Mouse (Mus musculus) forebrain, embryonic 15.5 days (tissue): ENCODE measurements at regions not wholly inside any gene's neighbourhood (a gene's known extent, or its start where the extent isn't known, plus 50 kb on each side); places are given as distances from the start of the nearest gene placed in this dataset.

Experiments used
- ATAC-seq: fragments of 200-750 bp; cut with Nextera tagmentation; replicated peaks from 2 replicates; pipeline ENCODE4 v1.8.0; 2017; ENCODE audit warnings: mild to moderate bottlenecking, moderate TSS enrichment, moderate library complexity
- H3K27ac ChIP-seq: fragments of 300-500 bp; sonication (generic); replicated peaks from 2 replicates; pipeline ENCODE4 v1.5.1; 2015; ENCODE audit warnings: mild to moderate bottlenecking, inconsistent platforms
- H3K27me3 ChIP-seq: fragments of 300-500 bp; sonication (generic); 2 replicates; pipeline ENCODE4 v1.6.1; 2015; ENCODE audit warnings: inconsistent platforms
- H3K36me3 ChIP-seq: fragments of 300-500 bp; sonication (generic); 2 replicates; pipeline ENCODE4 v1.6.1; 2015; ENCODE audit warnings: mild to moderate bottlenecking, inconsistent platforms
- H3K4me1 ChIP-seq: fragments of 300-500 bp; sonication (generic); 2 replicates; pipeline ENCODE4 v1.6.1; 2015; ENCODE audit warnings: inconsistent platforms
- H3K4me2 ChIP-seq: fragments of 300-500 bp; sonication (generic); replicated peaks from 2 replicates; pipeline ENCODE4 v1.6.1; 2015; ENCODE audit warnings: mild to moderate bottlenecking, inconsistent platforms
- H3K4me3 ChIP-seq: fragments of 300-500 bp; sonication (generic); 2 replicates; pipeline ENCODE4 v1.5.1; 2015; ENCODE audit warnings: mild to moderate bottlenecking, inconsistent platforms
- H3K9ac ChIP-seq: fragments of 300-500 bp; sonication (generic); replicated peaks from 2 replicates; pipeline ENCODE4 v1.6.1; 2015; ENCODE audit warnings: mild to moderate bottlenecking, inconsistent platforms
- H3K9me3 ChIP-seq: fragments of 300-500 bp; sonication (generic); 2 replicates; pipeline ENCODE4 v1.6.1; 2016; ENCODE audit warnings: inconsistent platforms
- WGBS: fragments of 180-500 bp; shearing (Covaris S2); methylation state at CpG from one replicate; pipeline ENCODE4 v1.1.7; 2015; ENCODE audit warnings: mixed read lengths; 5-methylcytosine and 5-hydroxymethylcytosine counted together

DNA sequence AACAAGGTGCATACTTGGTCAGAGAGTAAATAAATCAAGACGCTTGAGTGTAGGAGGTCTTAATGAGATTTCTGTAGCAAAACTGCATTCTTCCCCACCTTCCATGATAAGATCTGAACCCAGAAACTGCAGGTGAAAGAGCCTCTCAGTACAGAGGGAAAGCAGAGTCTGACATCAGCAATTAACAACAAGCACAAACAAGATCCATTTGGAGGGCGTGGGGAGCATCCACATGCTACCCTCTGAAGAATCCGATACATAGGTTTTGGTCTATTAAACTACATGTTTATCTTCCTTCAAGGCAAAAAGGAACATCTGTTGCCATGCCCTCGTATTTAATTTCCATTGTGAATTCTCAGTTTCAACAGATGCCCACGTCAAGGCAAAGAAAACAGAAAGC lies 124.2 kb downstream of the S1pr1 start:
- no peak for ATAC-seq
- Histone ChIP-seq H3K9me3 (no peaks in the 10 kb centered on the region), H3K9ac (no peak overlapping the region), H3K27me3 (no peaks in the 10 kb centered on the region), H3K36me3 (no peaks in the 10 kb centered on the region), H3K27ac (no peak overlapping the region), H3K4me2 (no peak overlapping the region), H3K4me3 (no peak overlapping the region), H3K4me1 (no peaks in the 10 kb centered on the region)
- WGBS, result 76% methylated on average over 5 of the region's 5 CpGs

DNA sequence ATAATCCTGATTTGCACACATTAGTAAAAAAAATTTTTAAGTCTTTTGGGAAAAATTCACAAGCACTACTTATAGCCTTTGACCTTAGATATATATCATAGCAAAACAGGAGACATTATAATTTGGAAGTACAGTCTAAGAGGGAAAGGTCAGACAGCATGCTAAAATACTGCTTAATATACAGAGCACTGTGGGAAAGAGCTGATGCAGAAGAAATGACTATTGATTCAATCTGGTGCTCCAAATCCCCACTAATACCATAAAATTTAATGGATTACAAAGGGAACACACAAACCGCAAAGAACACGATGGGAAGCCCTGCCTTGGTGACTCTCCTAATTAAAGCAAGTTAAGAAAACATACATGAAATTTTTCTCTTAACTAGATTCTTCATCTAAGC lies 126.3 kb downstream of the S1pr1 start:
- H3K4me2 ChIP-seq, result no peak overlapping the region
- WGBS, result 77% methylated on average over 2 of the region's 2 CpGs
- ATAC-seq, result no peak

DNA sequence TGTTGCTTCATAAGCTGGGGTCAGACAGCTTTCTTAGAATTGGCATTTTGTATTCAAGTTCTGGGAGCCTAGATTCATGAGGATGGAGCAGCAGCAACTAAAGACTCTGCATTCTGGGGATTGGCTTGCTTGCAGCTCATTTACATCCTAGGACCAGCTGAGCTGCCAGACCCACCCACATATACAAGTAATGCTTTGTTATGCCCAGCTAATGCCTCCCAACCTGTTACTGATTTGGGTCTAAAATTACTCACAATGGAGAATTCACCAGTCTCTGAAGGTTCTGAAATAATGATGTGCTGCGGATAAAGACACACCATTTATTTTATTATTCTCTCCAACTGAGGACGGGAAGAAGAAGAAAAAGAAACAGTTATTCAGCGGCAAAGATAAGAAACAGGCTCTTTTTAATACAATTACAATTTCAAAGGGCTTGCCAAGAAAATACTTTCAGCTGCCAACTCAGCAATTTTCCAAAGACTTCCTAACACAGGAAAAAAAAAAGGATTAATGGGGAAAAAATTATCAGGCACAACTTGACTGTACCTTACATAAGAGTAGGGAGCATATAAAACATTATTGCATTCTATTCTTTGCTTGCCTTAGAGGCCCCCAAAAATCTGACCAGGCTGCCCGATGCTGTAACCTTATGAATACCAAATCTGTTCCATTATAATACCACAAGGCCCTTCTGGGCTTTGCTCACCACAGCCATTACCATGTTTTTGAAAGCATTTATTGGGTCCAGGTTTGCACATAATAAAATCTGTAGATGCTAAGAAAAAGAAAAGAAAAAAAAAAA lies 134.5 kb downstream of the S1pr1 start:
- H3K27me3 ChIP-seq, result no peaks in the 10 kb centered on the region
- H3K27ac ChIP-seq, result peak overlapping the region; percentile 66
- no peaks in the 10 kb centered on the region for H3K36me3 ChIP-seq
- H3K4me1 ChIP-seq, result peaks cover 15% of the 10 kb centered on the region
- 10% methylated on average over 4 of the region's 4 CpGs for WGBS
- no peak overlapping the region for H3K4me2 ChIP-seq
- peak; percentile 99 for ATAC-seq
- H3K9me3 ChIP-seq, result no peaks in the 10 kb centered on the region
- H3K9ac ChIP-seq, result no peak overlapping the region
- H3K4me3 ChIP-seq, result no peak overlapping the region

More for the DNA sequence above, 126.3 kb downstream of the S1pr1 start:
- Histone ChIP-seq H3K36me3 (no peaks in the 10 kb centered on the region), H3K27me3 (no peaks in the 10 kb centered on the region), H3K4me3 (no peak overlapping the region), H3K4me1 (no peaks in the 10 kb centered on the region), H3K9me3 (no peaks in the 10 kb centered on the region), H3K9ac (no peak overlapping the region), H3K27ac (no peak overlapping the region)

DNA sequence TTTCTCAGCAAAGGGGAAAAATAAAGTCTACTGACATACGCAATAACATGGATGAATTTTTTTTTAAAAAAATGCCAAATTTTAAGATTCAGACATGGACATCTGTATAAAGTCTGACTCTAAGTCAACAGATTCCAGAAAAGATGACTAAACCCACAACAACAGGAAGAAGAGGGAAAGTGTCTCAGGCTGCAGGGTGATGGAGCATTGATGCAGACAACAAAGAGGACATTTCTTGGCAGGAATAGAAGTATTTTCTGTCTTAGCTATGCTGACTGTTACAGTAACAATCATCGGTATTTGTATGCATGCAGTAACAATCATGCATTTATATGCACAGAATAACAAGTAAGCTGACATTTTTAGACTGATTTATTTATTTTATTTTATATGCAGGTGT lies 139.5 kb downstream of the S1pr1 start:
- no peaks in the 10 kb centered on the region for H3K9me3 ChIP-seq
- ATAC-seq, result no peak
- no peak overlapping the region for H3K4me2 ChIP-seq
- H3K4me1 ChIP-seq, result peaks cover 8% of the 10 kb centered on the region
- no peaks in the 10 kb centered on the region for H3K27me3 ChIP-seq
- WGBS, result 90% methylated on average over 2 of the region's 2 CpGs
- H3K4me3 ChIP-seq, result no peak overlapping the region
- H3K36me3 ChIP-seq, result no peaks in the 10 kb centered on the region
- no peak overlapping the region for H3K9ac ChIP-seq
- H3K27ac ChIP-seq, result no peak overlapping the region

DNA sequence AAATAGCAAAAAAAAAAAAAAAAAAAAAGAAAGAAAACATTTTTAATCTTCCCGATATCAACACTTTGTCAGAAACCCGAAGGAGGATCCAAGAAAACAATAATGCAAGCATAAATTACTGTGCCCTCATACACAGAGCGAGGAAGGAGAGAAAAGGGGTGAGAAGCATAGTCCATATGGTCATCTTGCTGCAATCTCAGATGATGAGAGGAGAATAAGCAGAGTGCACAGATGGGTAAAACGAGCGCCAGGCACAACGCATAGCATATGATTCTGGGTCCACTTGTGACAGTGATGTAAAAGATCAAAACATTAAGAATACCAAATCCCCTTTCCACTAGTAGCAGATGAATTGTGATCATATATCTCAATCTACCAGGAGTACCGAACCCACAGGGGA lies 152.1 kb downstream of the S1pr1 start:
- WGBS, result 57% methylated on average over 7 of the region's 7 CpGs
- no peak overlapping the region for H3K4me2 ChIP-seq
- no peaks in the 10 kb centered on the region for H3K9me3 ChIP-seq
- H3K36me3 ChIP-seq, result no peaks in the 10 kb centered on the region
- H3K27ac ChIP-seq, result peak overlapping the region; percentile 37; the same call in 1 of the 2 replicates
- no peak overlapping the region for H3K9ac ChIP-seq
- ATAC-seq, result peak; percentile 92
- no peaks in the 10 kb centered on the region for H3K4me1 ChIP-seq
- no peaks in the 10 kb centered on the region for H3K27me3 ChIP-seq
- H3K4me3 ChIP-seq, result no peak overlapping the region

DNA sequence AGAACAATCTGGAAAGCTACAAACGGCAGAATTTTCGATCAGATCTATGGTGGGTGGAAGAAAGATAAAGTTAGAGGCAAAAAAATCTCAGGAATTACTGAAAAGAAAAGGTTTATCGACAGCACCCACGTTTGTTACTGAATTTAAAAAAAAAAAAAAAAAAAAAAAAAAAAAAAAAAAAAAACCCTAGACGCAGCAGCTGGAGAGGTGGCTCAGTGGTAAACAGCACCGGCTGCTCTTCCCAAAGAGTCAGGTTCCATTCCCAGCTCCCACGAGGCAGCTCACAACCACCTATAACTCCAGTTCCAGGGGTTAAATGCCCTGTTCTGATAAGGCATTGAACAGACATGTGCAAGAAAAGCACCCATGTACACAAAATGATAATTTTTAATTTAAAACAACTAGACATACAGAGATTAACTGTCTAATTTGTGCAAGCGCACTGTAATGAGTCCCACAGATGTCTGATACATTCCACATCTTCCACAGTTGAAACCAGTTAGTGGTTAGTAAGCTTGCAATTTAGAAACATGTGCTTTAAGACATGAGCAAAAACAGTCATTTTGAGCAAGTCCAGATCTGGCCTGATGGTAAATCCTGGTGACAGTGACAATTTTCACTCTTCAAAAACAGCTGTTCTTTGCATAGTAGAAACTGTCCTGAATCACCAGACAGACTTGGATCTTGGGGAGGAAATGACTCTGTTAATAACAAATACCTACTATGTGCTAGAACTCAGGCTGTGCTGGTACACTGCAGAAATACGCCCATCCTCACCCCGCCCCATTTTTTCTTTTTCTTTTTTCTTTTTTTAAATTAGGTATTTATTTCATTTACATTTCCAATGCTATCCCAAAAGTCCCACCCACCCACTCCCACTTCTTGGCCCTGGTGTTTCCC lies 159.8 kb downstream of the S1pr1 start:
- WGBS, result 92% methylated on average over 10 of the region's 10 CpGs
- H3K4me3 ChIP-seq, result no peak overlapping the region
- no peak for ATAC-seq
- no peaks in the 10 kb centered on the region for H3K4me1 ChIP-seq
- no peak overlapping the region for H3K9ac ChIP-seq
- no peak overlapping the region for H3K27ac ChIP-seq
- H3K27me3 ChIP-seq, result no peaks in the 10 kb centered on the region
- H3K36me3 ChIP-seq, result no peaks in the 10 kb centered on the region
- H3K9me3 ChIP-seq, result no peaks in the 10 kb centered on the region
- H3K4me2 ChIP-seq, result no peak overlapping the region

DNA sequence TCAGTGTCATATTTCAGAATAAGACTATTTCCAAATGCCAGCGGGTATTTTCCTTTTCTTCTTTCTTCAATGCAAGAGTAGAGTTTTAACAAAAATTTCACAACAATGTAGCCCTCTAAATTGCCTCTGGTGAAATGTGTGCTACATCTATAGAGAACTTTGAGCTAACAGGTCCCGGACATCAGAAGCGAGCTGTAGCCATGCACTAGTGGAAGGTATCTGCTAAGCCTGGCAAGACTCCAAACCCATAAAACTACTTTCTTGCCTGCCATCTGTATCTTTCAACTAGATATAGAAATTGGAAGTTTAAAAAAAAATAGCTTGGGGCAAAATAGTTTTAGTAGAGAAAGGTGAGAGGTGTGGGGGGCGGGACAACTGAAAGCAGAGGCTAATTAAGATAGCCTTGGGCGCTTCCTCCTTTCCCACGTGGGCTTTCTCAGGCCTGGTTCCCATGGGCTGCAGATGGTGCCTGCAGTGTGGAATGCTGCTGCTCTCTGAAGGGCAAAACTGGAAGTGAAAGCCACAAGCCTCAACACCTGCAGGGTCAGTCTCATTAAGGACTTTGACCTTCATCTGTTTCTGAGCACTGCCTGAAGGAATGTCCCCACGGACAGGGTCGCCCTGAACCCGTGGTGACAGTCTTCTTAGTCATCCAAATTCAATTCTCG lies 160.9 kb downstream of the S1pr1 start:
- Histone ChIP-seq H3K4me2 (no peak overlapping the region), H3K36me3 (no peaks in the 10 kb centered on the region), H3K9me3 (no peaks in the 10 kb centered on the region), H3K27me3 (no peaks in the 10 kb centered on the region), H3K4me1 (no peaks in the 10 kb centered on the region), H3K9ac (no peak overlapping the region), H3K4me3 (no peak overlapping the region), H3K27ac (no peak overlapping the region)
- ATAC-seq, result no peak
- WGBS, result 66% methylated on average over 10 of the region's 10 CpGs

DNA sequence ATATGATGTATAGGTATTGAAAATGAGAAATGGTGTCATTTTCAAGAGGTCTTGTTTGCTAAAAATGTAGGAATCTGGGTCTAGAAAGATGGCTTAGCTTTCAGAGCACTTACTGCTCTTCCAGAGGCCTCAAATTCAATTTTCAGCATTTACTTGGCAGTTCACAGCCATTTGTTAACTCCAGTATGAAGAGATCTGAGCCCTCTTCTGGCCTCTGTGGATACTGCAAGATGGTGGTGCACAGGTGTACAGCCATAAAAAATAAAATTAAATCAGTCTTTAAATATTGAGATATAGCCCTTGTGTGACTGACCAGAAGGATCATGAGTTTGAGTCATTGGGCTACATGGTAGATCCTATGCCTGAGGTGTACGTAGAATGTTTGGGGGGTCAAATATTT lies 173.1 kb downstream of the S1pr1 start:
- 0 out of 2 replicates have a peak, but pooled peaks have one; percentile 51 for ATAC-seq
- Histone ChIP-seq H3K4me1 (no peaks in the 10 kb centered on the region), H3K9me3 (no peaks in the 10 kb centered on the region), H3K27me3 (no peaks in the 10 kb centered on the region), H3K36me3 (no peaks in the 10 kb centered on the region), H3K4me3 (no peak overlapping the region), H3K9ac (no peak overlapping the region), H3K4me2 (no peak overlapping the region), H3K27ac (no peak overlapping the region)
- 98% methylated on average over 1 of the region's 1 CpGs for WGBS

DNA sequence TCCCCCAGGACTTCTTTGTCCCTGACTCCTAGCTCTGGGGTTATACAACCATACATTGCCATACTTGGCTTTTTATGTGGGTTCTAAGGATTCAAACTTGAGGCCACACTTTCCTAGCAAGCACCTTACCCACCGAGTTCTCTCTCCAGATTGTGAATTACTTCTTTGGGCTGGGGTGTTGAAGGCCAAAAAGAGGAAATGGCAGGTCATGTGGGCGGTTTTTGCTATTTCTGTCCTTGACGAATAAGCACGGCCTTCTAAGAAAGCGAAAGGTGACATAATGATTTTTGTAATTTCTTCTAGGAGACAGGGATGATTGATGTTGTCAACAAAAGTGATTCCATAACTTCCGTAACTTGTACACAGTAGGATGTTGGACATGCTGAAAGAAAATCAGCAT lies 176.5 kb downstream of the S1pr1 start:
- H3K27me3 ChIP-seq, result no peaks in the 10 kb centered on the region
- no peak overlapping the region for H3K27ac ChIP-seq
- ATAC-seq, result no peak
- H3K36me3 ChIP-seq, result no peaks in the 10 kb centered on the region
- no peaks in the 10 kb centered on the region for H3K9me3 ChIP-seq
- no peak overlapping the region for H3K4me3 ChIP-seq
- H3K4me1 ChIP-seq, result no peaks in the 10 kb centered on the region
- H3K4me2 ChIP-seq, result no peak overlapping the region
- no peak overlapping the region for H3K9ac ChIP-seq
- WGBS, result 94% methylated on average over 6 of the region's 6 CpGs

DNA sequence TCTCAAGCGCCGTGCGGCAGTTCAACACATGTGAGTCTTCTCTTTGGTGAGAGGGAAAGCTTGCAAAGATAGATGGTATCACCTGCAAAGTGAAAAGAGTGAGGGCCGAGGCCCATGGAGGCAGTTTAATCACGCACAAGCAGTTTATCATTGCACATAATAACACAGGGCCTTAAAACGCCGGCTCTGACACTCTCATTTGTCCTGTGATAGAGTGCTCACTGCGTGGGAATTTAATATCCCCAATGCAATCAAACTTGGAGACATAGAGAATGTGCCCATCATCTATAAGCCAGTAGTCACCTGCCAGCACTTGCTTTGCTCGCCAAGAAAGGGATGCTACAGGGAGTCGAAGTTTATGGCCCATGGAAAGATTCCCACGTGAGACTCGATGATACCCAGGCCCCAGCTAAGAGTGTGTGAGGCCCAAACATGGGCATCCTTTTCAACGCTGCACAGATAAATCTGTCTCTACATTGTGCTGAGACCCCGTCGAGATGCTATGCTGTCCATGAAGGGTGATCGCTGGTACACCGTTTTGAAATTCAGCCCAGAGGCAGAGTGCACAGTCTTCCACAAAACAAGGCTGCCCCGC lies 182.6 kb downstream of the S1pr1 start:
- no peaks in the 10 kb centered on the region for H3K36me3 ChIP-seq
- no peaks in the 10 kb centered on the region for H3K4me1 ChIP-seq
- no peak overlapping the region for H3K4me3 ChIP-seq
- H3K4me2 ChIP-seq, result no peak overlapping the region
- H3K9me3 ChIP-seq, result no peaks in the 10 kb centered on the region
- ATAC-seq, result no peak
- H3K27me3 ChIP-seq, result no peaks in the 10 kb centered on the region
- no peak overlapping the region for H3K9ac ChIP-seq
- no peak overlapping the region for H3K27ac ChIP-seq
- whole genome bisulfite sequencing, result 91% methylated on average over 18 of the region's 18 CpGs

DNA sequence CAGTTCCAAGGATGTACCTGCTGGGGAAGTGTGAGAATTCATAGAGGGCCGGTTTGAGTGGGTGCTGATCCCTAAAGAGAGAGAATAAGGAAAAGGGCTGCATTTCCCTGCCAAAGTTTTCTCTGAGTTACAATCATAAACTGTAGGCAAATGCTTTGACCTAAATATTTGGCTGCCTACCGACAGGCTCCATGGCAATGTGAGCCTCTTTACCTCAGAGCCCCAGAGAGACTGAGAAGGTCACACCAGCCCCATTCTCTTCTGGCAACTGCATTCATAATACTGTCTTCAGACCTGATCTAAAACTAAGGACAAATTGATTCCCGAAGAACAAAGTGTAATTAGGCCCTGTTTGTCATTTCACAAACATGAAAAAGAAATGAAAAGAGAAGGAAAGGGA lies 184.4 kb downstream of the S1pr1 start:
- H3K4me3 ChIP-seq, result no peak overlapping the region
- WGBS, result 62% methylated on average over 3 of the region's 3 CpGs
- H3K9ac ChIP-seq, result no peak overlapping the region
- no peaks in the 10 kb centered on the region for H3K36me3 ChIP-seq
- H3K4me1 ChIP-seq, result no peaks in the 10 kb centered on the region
- ATAC-seq, result no peak
- no peak overlapping the region for H3K4me2 ChIP-seq
- no peaks in the 10 kb centered on the region for H3K27me3 ChIP-seq
- H3K27ac ChIP-seq, result no peak overlapping the region
- H3K9me3 ChIP-seq, result no peaks in the 10 kb centered on the region

DNA sequence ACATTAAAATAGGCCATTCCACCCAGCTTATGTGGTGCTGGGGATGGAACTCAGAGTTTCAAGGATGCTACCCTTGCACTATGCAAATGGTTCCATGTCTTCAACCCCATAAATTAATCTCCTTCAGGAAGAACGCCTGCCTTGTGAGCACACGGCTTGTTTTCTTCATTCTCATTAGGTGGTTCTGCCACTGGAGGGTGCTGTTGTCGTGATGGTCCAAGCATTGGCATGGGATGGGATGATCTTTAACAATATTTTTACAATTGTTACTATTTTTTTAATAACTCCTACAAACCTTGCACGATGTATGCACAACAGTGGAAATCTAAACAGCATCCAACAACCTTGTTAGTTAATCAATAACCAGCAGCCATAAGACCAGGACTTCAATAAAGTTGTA lies 185.0 kb downstream of the S1pr1 start:
- H3K27ac ChIP-seq, result no peak overlapping the region
- no peaks in the 10 kb centered on the region for H3K36me3 ChIP-seq
- H3K9ac ChIP-seq, result no peak overlapping the region
- no peaks in the 10 kb centered on the region for H3K4me1 ChIP-seq
- H3K27me3 ChIP-seq, result no peaks in the 10 kb centered on the region
- WGBS, result 61% methylated on average over 4 of the region's 4 CpGs
- no peak overlapping the region for H3K4me2 ChIP-seq
- ATAC-seq, result no peak
- no peaks in the 10 kb centered on the region for H3K9me3 ChIP-seq
- H3K4me3 ChIP-seq, result no peak overlapping the region
